Mouse (Mus musculus) lung, adult 2 months (tissue): ENCODE data around the gene Ip6k3.
A peak's percentile ranks its signal among the peaks of the same experiment; 100 is the strongest.

Experiments
- CTCF ChIP-seq: fragments of 200-500 bp; IDR thresholded peaks from 2 replicates; pipeline ENCODE4 v1.5.1; 2011; ENCODE audit warnings: mild to moderate bottlenecking, low read length, control low read depth; ENCODE audit not compliant: insufficient read depth
- POLR2A ChIP-seq: fragments of 200-500 bp; IDR thresholded peaks from 2 replicates; pipeline ENCODE4 v1.6.1; 2011; ENCODE audit warnings: low read depth, mild to moderate bottlenecking, control low read depth, low read length, borderline replicate concordance; ENCODE audit errors: extremely low read depth

- TF ChIP-seq CTCF, result peak; percentile 60; the same call in 1 of the 2 replicates
- peak; percentile 78 for TF ChIP-seq POLR2A
Observed at GRCm38 (mm10) chr17:27133551-27134141, 33.9 kb downstream of the Ip6k3 start, which contains the start of gene Uqcc2.
